Mouse (Mus musculus) ES-Bruce4 (cell line): Measurements from ENCODE around the gene Scrn2. TPM values are rescaled to one million over a fixed set of nuclear protein-coding genes. Genes with fewer than 3 reads are reported as not detected.
A peak's percentile ranks its signal among the peaks of the same experiment; 100 is the strongest.

ENCODE experiments used
- H3K27ac ChIP-seq: 2 replicates; pipeline ENCODE4 v1.5.1; 2012; ENCODE audit warnings: low read length, inconsistent platforms; ENCODE audit not compliant: insufficient read depth
- H3K27me3 ChIP-seq: 2 replicates; pipeline ENCODE4 v1.6.1; 2012; ENCODE audit warnings: mild to moderate bottlenecking, low read length, inconsistent platforms; ENCODE audit not compliant: control insufficient read depth, poor library complexity, insufficient read depth, severe bottlenecking
- H3K36me3 ChIP-seq: 2 replicates; pipeline ENCODE4 v1.6.1; 2012; ENCODE audit warnings: inconsistent platforms, mild to moderate bottlenecking, low read length, moderate library complexity; ENCODE audit not compliant: control insufficient read depth, poor library complexity, insufficient read depth, severe bottlenecking
- H3K4me1 ChIP-seq: one replicate; pipeline ENCODE4 v1.8.1; 2011; ENCODE audit warnings: low read length; ENCODE audit not compliant: control insufficient read depth, insufficient read depth
- H3K4me3 ChIP-seq: 2 replicates; pipeline ENCODE4 v1.5.1; 2011; ENCODE audit warnings: low read depth, mild to moderate bottlenecking, low read length
- H3K9ac ChIP-seq: 2 replicates; pipeline ENCODE4 v1.6.1; 2012; ENCODE audit warnings: low read depth, mild to moderate bottlenecking, inconsistent platforms; ENCODE audit not compliant: poor library complexity, severe bottlenecking
- H3K9me3 ChIP-seq: replicated peaks from 2 replicates; pipeline ENCODE4 v1.6.1; 2012; ENCODE audit warnings: mild to moderate bottlenecking, low read length, inconsistent platforms; ENCODE audit not compliant: control insufficient read depth, poor library complexity, insufficient read depth, severe bottlenecking
- CTCF ChIP-seq: IDR thresholded peaks from one replicate; pipeline ENCODE4 v1.8.1; 2011; ENCODE audit warnings: low read depth, low read length
- EP300 ChIP-seq: IDR thresholded peaks from 2 replicates; pipeline ENCODE4 v1.6.1; 2011; ENCODE audit warnings: low read depth, low read length; ENCODE audit not compliant: insufficient read depth
- POLR2A ChIP-seq: IDR thresholded peaks from one replicate; pipeline ENCODE4 v1.8.1; 2011; ENCODE audit warnings: low read length; ENCODE audit not compliant: insufficient read depth
- polyA plus RNA-seq: library from polyadenylated mRNA; stranded (reverse); fragments of >200 nt; gene quantifications from 2 replicates; pipeline ENCODE4 v1.2.4, GENCODE M21; 2011; ENCODE audit warnings: low read depth; ENCODE audit not compliant: missing spikeins, insufficient read depth, insufficient read length

The Scrn2 gene
- polyA plus RNA-seq, 1 experiment: 7.4 TPM

DNA sequence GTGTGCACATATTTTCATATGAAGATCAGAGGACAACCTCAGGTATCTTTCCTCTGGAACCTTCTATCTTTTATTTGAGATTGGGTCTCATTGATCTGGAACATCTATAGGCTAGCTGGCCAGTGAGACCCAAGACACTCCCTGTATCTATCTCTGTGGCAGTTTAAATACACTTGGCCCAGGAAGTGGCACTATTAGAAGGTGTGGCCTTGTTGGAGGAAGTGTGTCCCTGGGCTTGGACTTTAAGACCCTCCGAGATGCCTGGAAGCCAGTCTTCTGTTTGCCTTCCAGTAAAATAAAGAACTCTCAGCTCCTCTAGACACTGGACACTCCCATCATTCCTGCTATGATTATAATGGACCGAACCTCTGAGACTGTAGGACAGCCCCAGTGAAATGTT lies 40.0 kb downstream of the Scrn2 start:
- TF ChIP-seq POLR2A (no peak), CTCF (no peak), EP300 (no peak)
- Histone ChIP-seq H3K27me3 (no peaks in the 10 kb centered on the region), H3K4me1 (peaks cover 3% of the 10 kb centered on the region), H3K36me3 (no peaks in the 10 kb centered on the region), H3K9me3 (no peaks in the 10 kb centered on the region), H3K27ac (no peak overlapping the region), H3K9ac (no peak overlapping the region), H3K4me3 (no peak overlapping the region)

- no peak for TF ChIP-seq POLR2A
- no peak for TF ChIP-seq EP300
- TF ChIP-seq CTCF: no peak
These were observed 41.4 kb downstream of the Scrn2 start for GRCm38 (mm10) chr11:97071129-97071528.

GRCm38 (mm10) chr11:97072533-97072932 lies 42.8 kb downstream of the Scrn2 start:
- H3K27ac ChIP-seq: no peak overlapping the region
- no peaks in the 10 kb centered on the region for H3K27me3 ChIP-seq
- H3K9ac ChIP-seq: no peak overlapping the region
- H3K4me3 ChIP-seq: no peak overlapping the region
- TF ChIP-seq CTCF (peak; percentile 20), POLR2A (no peak)
- no peaks in the 10 kb centered on the region for H3K9me3 ChIP-seq
- H3K4me1 ChIP-seq: no peaks in the 10 kb centered on the region
- H3K36me3 ChIP-seq: no peaks in the 10 kb centered on the region

More at GRCm38 (mm10) chr11:97071129-97071528, 41.4 kb downstream of the Scrn2 start:
- Histone ChIP-seq H3K27me3 (no peaks in the 10 kb centered on the region), H3K36me3 (no peaks in the 10 kb centered on the region), H3K4me3 (no peak overlapping the region), H3K9me3 (no peaks in the 10 kb centered on the region), H3K9ac (no peak overlapping the region), H3K27ac (no peak overlapping the region), H3K4me1 (no peaks in the 10 kb centered on the region)

GRCm38 (mm10) chr11:97074235-97074634 lies 44.5 kb downstream of the Scrn2 start:
- no peaks in the 10 kb centered on the region for H3K4me1 ChIP-seq
- H3K27ac ChIP-seq: no peak overlapping the region
- TF ChIP-seq EP300: no peak
- no peak for TF ChIP-seq CTCF
- no peak for TF ChIP-seq POLR2A
- H3K9ac ChIP-seq: no peak overlapping the region
- H3K9me3 ChIP-seq: no peaks in the 10 kb centered on the region
- H3K36me3 ChIP-seq: no peaks in the 10 kb centered on the region
- H3K27me3 ChIP-seq: no peaks in the 10 kb centered on the region
- H3K4me3 ChIP-seq: no peak overlapping the region

- no peaks in the 10 kb centered on the region for H3K27me3 ChIP-seq
- H3K36me3 ChIP-seq: no peaks in the 10 kb centered on the region
- no peaks in the 10 kb centered on the region for H3K4me1 ChIP-seq
- H3K27ac ChIP-seq: no peak overlapping the region
- no peaks in the 10 kb centered on the region for H3K9me3 ChIP-seq
- H3K9ac ChIP-seq: no peak overlapping the region
- no peak overlapping the region for H3K4me3 ChIP-seq
- TF ChIP-seq EP300 (no peak), CTCF (no peak), POLR2A (no peak)
These were observed 49.0 kb downstream of the Scrn2 start for GRCm38 (mm10) chr11:97078751-97079150.

GRCm38 (mm10) chr11:97080291-97080690 lies 50.6 kb downstream of the Scrn2 start:
- H3K4me3 ChIP-seq: no peak overlapping the region
- no peaks in the 10 kb centered on the region for H3K9me3 ChIP-seq
- H3K27me3 ChIP-seq: no peaks in the 10 kb centered on the region
- H3K4me1 ChIP-seq: peaks cover 2% of the 10 kb centered on the region
- H3K9ac ChIP-seq: no peak overlapping the region
- TF ChIP-seq CTCF (no peak), POLR2A (no peak), EP300 (no peak)
- H3K36me3 ChIP-seq: no peaks in the 10 kb centered on the region
- H3K27ac ChIP-seq: no peak overlapping the region
